Mouse (Mus musculus): ENCODE data around the gene Tnrc6c. TPM values are rescaled to one million over a fixed set of nuclear protein-coding genes. Genes with fewer than 3 reads are reported as not detected.
"Not testable (repeated sequence)": the region's sequence is repeated elsewhere in the genome, so short reads cannot be mapped to it uniquely, and the experiment has no call there.

Gene Tnrc6c
- total RNA-seq, 2 experiments from 2014 or later, result 20.3 to 23.7 TPM

GRCm38 (mm10) chr11:117770407-117770806 is 116.3 kb downstream of the Tnrc6c start:
- DNase-seq, result no peak

- no peak for DNase-seq
These were observed 118.3 kb downstream of the Tnrc6c start for GRCm38 (mm10) chr11:117772352-117772751.

GRCm38 (mm10) chr11:117774925-117775324 is 120.8 kb downstream of the Tnrc6c start:
- no peak for DNase-seq

GRCm38 (mm10) chr11:117775540-117775939 is 121.5 kb downstream of the Tnrc6c start:
- DNase-seq, result no peak

GRCm38 (mm10) chr11:117776085-117776792 is 122.2 kb downstream of the Tnrc6c start:
- DNase-seq, result peak; percentile 66

GRCm38 (mm10) chr11:117777111-117777510 is 123.0 kb downstream of the Tnrc6c start:
- no peak for DNase-seq

- DNase-seq, result peak; percentile 58
These were observed 123.9 kb downstream of the Tnrc6c start for GRCm38 (mm10) chr11:117778031-117778430.

GRCm38 (mm10) chr11:117778851-117779433 is 124.9 kb downstream of the Tnrc6c start:
- DNase-seq, result peak; percentile 56

- DNase-seq, result peak; percentile 86
These were observed 125.5 kb downstream of the Tnrc6c start for GRCm38 (mm10) chr11:117779434-117780198.

- no peak for DNase-seq
These were observed 126.1 kb downstream of the Tnrc6c start for GRCm38 (mm10) chr11:117780199-117780515.

GRCm38 (mm10) chr11:117780582-117781111 is 126.6 kb downstream of the Tnrc6c start:
- peak; percentile 94 for DNase-seq

- peak; percentile 88 for DNase-seq
These were observed 127.2 kb downstream of the Tnrc6c start for GRCm38 (mm10) chr11:117781199-117781821.

- DNase-seq, result peak; percentile 60
These were observed 128.1 kb downstream of the Tnrc6c start, which contains the start of the genes Tmc8 and Tmc6 for GRCm38 (mm10) chr11:117781993-117782704. Tmc8 (plus strand) TSS chr11:117782076. Tmc6 (minus strand) TSS chr11:117782198.

- no peak for DNase-seq
These were observed 128.6 kb downstream of the Tnrc6c start for GRCm38 (mm10) chr11:117782705-117783034.

GRCm38 (mm10) chr11:117783089-117783488 is 129.0 kb downstream of the Tnrc6c start:
- peak; percentile 71 for DNase-seq

GRCm38 (mm10) chr11:117783683-117784309 is 129.7 kb downstream of the Tnrc6c start:
- peak; percentile 47 for DNase-seq

- DNase-seq, result peak; percentile 77
These were observed 132.2 kb downstream of the Tnrc6c start for GRCm38 (mm10) chr11:117786294-117786693.

- DNase-seq, result not testable (repeated sequence)
These were observed 134.4 kb downstream of the Tnrc6c start for GRCm38 (mm10) chr11:117788481-117788880.

GRCm38 (mm10) chr11:117790286-117790685 is 136.2 kb downstream of the Tnrc6c start:
- peak; percentile 87 for DNase-seq

- DNase-seq, result no peak
These were observed 136.8 kb downstream of the Tnrc6c start for GRCm38 (mm10) chr11:117790703-117791440.

- no peak for DNase-seq
These were observed 137.3 kb downstream of the Tnrc6c start for GRCm38 (mm10) chr11:117791441-117791761.

Data from adrenal gland, postnatal 10 days (tissue).